Mouse (Mus musculus) T-helper 2 cell (primary cell): ENCODE results near the gene Ext2.

Source experiments
- in situ Hi-C: fragments of 300-600 bp; cut with MboI, MseI; formaldehyde crosslinking; loops from one replicate; pipeline ENCODE4 v1.15.1; 2025; ENCODE audit warnings: high pct_unique_total_duplicates

Gene Ext2

GRCm38 (mm10) chr2:93644234-93644633, 178.1 kb downstream of the Ext2 start:
- in situ Hi-C loops: loop anchor here (5.0 kb wide), 1 partner anchor 167 kb away; no protein-coding TSS in a partner anchor

GRCm38 (mm10) chr2:93643403-93643780, 179.0 kb downstream of the Ext2 start:
- in situ Hi-C loops: loop anchor here (5.0 kb wide), 1 partner anchor 166 kb away; no protein-coding TSS in a partner anchor

DNA sequence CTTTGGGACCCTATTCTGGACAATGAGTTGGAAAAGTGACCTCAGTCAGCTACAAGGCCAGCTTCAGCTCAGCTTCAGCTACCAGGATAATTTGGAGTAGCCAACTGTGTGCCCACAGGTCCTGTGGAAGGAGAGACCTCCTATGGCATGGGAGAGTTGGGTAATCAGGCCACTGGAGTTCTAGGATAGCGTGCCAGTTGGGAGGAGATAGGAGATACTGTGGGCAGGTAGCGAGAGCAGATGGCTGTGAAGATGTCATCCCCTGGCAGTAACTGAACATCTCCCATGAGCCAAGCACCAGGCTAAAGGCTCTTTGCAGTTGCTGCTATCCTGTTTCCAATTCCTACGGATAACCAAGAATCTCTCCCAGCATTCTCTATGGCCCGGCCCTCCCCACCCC, 187.8 kb downstream of the Ext2 start:
- in situ Hi-C loops: no loop called here

GRCm38 (mm10) chr2:93624665-93625408, 197.5 kb downstream of the Ext2 start:
- in situ Hi-C loops: no loop called here

DNA sequence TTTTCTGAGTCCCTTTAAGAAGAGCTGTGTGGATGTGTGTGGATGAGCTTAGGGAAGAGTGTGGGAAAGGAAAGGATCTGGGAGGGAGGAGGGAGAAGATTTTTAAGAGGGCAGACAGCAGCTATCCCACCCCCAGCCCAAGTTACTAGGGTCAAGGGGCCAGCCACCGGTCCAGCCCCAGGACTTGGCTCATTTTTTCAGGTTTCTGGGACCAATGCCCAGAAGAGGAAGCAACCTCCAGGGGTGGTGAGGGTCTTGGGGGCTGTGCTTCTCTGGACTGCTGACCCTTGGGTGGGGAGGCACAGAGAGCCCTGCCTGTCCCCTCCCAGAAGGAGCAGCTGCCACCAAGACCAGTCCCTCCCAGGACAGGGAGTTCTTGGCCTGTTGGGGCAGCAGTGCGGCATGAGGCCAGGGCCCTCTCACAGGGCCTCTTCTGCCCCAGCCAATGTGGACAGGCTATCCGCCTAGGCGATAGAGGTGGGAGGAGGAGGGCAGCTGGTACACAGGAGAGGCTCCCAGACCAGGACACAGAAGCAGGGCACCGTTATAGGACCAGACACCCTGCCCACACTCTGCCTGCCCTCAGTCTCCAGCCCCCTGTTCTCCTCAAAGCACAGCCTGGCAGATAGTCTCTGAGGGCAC, 203.0 kb downstream of the Ext2 start:
- in situ Hi-C loops: no loop called here

GRCm38 (mm10) chr2:93618447-93619199, 203.7 kb downstream of the Ext2 start:
- in situ Hi-C loops: no loop called here

- in situ Hi-C loops: no loop called here
These were observed 206.3 kb downstream of the Ext2 start for GRCm38 (mm10) chr2:93615845-93616689.

DNA sequence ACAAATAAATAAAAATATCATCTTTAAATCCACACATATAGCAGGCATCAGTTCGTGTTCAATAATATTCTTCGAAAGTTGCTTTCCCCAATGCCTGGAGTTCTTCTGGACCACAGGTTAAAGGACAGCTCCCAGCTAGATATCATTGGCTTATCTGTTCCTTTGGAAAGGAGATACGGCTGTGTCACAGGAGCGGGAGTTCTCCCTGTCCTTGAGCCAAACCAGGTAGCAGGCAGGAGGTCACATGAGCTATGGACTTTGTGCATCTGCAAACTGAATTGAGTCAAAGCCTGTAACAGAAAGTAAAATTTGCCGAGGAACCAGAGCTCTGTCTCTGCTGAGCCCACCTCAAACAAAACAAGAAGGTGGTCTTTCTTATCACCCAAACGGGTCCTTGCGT, 209.3 kb downstream of the Ext2 start:
- in situ Hi-C loops: no loop called here
